Mouse (Mus musculus) lung, postnatal 0 days (tissue): ENCODE results near the gene Rhebl1.

Source experiments
- CTCF ChIP-seq: IDR thresholded peaks from 2 replicates; pipeline ENCODE4 v1.5.1; 2016; ENCODE audit warnings: antibody characterized with exemption, mild to moderate bottlenecking
- EP300 ChIP-seq: IDR thresholded peaks from 2 replicates; pipeline ENCODE4 v1.6.1; 2016; ENCODE audit warnings: antibody characterized with exemption, mild to moderate bottlenecking, control low read depth

GRCm38 (mm10) chr15:98893036-98893435, 1.3 kb downstream of the Rhebl1 start:
- no peak for TF ChIP-seq CTCF
- TF ChIP-seq EP300: no peak
